Mouse (Mus musculus) testis, postnatal 10 days (tissue): ENCODE measurements around the gene Tlr13.
A peak's percentile ranks its signal among the peaks of the same experiment; 100 is the strongest.
"Not testable (repeated sequence)": the region's sequence is repeated elsewhere in the genome, so short reads cannot be mapped to it uniquely, and the experiment has no call there.

Experiments
- DNase-seq: peaks from one replicate; pipeline ENCODE4 v3.0.0; 2021; ENCODE audit warnings: low spot score

The Tlr13 gene

DNA sequence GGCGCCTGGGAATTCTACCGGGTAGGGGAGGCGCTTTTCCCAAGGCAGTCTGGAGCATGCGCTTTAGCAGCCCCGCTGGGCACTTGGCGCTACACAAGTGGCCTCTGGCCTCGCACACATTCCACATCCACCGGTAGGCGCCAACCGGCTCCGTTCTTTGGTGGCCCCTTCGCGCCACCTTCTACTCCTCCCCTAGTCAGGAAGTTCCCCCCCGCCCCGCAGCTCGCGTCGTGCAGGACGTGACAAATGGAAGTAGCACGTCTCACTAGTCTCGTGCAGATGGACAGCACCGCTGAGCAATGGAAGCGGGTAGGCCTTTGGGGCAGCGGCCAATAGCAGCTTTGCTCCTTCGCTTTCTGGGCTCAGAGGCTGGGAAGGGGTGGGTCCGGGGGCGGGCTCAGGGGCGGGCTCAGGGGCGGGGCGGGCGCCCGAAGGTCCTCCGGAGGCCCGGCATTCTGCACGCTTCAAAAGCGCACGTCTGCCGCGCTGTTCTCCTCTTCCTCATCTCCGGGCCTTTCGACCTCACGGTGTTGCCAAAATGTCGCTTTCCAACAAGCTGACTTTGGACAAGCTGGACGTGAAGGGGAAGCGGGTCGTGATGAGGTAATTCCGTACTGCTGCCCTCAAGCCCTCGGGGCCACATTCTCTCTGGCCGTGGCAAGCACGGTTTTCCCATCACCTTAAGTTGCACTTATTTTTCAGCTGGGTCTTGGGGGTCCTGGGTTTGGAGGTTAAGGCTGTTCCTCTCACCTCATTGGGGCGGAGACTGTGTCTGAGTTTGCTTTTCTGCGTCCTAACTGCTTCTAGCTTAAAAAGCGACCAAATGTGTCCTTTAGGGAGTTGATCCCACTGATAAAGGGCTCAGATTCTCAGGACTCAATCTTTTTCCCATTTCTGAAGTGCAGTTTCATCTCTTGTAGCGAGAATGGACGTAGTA lies 44.0 kb downstream of the Tlr13 start, which contains the start of gene Pgk1:
Gene Pgk1, plus strand, starts transcription at position 388 of the 937 bp plus-strand sequence.
- peak; percentile 88 for DNase-seq

DNA sequence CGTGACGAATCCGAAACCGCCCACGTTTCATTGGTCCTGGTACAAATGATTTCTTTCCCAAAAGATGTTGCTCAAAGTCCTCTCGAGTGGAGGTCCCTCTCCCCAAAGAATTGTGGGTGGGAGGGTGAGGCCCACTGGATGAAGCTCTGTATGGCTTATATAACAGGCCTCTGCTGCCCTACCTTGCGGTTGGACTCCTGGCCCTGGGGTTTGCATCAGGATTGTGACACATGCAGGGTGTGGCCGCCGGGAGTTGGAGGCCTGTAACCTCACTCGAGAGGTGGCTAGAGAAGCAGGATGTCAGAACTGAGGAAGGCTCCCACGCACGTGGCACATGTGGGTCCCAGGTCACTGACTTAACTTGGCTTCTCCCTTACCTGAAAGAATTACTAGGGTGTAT lies 44.7 kb downstream of the Tlr13 start:
- DNase-seq = no peak

DNA sequence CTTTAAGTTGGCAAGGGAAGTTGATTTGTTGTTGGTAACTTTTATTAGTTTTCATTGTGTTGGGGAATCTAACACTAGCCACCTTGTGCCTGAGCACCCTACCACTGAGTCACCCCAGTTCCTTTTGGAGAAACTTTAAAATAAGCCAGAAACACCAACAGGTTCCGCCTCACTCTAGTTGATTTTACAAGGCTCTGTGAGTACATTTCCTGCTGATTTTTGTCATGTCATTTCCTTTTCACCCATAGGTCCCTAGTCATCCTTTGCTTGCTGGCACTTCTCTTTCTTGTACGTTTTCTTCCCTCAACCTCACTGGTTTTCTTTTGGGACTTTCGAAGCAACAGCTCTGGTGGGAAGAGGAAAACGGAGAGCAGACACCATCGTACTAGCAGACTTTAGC lies 46.4 kb downstream of the Tlr13 start:
- no peak for DNase-seq

DNA sequence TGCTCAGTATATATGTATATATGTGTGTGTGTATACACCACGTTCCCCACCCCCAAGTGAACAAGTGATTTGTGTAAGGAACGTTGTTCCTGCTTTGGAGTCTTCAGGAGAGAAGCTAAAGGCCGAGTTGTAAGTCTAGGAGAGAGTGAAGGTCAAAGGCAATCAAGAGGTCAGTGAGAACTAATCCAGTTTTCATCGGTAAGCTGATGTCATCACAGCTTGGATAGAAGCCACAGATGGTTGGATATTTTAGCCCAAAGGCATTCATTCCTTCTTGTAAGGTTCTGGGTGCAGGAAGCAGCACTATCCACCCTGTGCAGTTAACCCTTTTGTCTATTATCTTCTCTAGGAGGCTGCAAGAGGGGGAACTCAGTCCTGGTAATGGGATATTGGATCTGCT lies 47.1 kb downstream of the Tlr13 start:
- DNase-seq = no peak

DNA sequence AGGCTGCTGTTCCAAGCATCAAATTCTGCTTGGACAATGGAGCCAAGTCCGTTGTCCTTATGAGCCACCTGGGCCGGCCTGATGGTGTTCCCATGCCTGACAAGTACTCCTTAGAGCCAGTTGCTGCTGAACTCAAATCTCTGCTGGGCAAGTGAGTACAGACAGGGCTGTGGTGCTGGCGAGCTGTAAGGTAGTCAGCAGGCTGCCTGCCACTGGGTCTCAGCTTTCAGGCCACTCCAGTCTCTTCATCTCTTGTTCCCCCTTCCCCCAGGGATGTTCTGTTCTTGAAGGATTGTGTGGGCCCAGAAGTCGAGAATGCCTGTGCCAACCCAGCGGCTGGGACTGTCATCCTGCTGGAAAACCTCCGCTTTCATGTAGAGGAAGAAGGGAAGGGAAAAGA lies 51.4 kb downstream of the Tlr13 start:
- DNase-seq = not testable (repeated sequence)

DNA sequence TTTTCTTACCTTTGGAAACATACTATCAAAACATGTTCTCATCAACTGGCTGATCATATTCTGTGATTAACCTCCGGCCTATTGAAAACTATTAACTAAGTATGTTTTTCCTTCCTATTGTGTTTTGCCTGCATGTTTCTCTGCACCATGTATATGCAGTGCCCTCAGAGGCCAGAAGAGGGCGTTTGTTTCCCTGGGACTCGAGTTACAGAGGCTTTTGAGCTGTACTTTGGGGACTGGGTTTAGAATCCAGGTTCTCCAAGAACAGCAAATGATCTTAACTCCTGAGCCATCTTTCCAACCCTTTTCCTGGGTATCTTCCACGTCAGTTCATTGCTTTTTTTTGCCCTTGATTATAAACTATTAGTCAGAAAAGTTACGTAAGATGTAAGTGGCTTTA lies 54.3 kb downstream of the Tlr13 start:
- DNase-seq = no peak

DNA sequence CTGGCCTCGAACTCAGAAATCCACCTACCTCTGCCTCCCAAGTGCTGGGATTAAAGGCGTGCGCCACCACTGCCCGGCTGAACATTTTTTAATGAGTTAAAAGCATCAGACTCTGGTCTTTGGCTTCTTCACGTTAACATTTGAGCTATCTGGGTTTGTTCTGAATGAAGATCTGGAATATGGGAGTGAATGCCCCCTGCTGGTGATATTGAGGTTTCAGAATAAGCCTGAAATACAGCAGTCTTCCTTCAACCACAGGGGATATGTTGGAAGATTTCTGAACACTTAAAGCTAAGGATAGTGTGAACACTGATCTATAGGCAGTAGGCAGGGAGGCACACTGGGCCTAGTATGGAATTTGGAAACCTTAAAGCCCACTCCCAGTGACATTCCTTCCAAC lies 55.9 kb downstream of the Tlr13 start:
- DNase-seq = no peak

DNA sequence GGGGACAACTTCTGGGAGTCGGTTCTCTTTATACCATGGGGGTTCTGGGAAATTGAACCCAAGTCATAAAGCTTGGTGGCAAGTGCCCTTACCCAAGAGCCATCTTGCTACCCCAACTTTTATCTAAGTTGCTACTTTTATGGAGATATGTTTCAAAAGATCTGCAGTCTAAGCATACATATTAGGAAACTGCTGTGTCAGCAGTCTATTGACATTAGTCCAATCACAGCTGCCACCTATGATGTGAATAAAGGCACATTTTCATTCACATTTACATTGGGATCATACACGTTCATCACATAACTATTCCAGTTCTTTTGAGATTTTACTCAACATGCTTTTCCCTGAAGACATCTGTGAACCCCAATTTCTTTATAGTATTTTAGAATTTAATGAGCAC lies 66.1 kb downstream of the Tlr13 start:
- no peak for DNase-seq
